Mouse (Mus musculus): Measurements from ENCODE around the gene Hoxa11.

GRCm38 (mm10) chr6:52259811-52260261 lies 14.2 kb upstream of the Hoxa11 start:
- TF ChIP-seq MAX (IDR thresholded peaks at IDR 0.05; ENCODE audit: low read depth) (no peak), MYOG (IDR thresholded peaks at IDR 0.05; ENCODE audit: control insufficient read depth in 1 of 3, insufficient read depth in 1 of 3, insufficient read length in 2 of 3, low read depth in 2 of 3) (no peak), POLR2A (IDR thresholded peaks at IDR 0.05; ENCODE audit: insufficient read length, low read depth) (no peak), SRF (IDR thresholded peaks at IDR 0.05; ENCODE audit: control insufficient read depth, insufficient read length, low read depth) (no peak), TCF12 (IDR thresholded peaks at IDR 0.05; ENCODE audit: insufficient read depth, poor library complexity, severe bottlenecking) (no peak), MYOD1 (IDR thresholded peaks at IDR 0.05; ENCODE audit: control insufficient read depth in 1 of 3, insufficient read length in 2 of 3, low read depth in 2 of 3) (peak in 1 of 3 experiments; percentile 1), E2F4 (IDR thresholded peaks at IDR 0.05; ENCODE audit: insufficient read depth) (no peak), POLR2AphosphoS2 (IDR thresholded peaks at IDR 0.05; ENCODE audit: insufficient read length, low read depth) (no peak), CEBPB (IDR thresholded peaks at IDR 0.05; ENCODE audit: insufficient read depth, poor library complexity, severe bottlenecking) (no peak), USF1 (IDR thresholded peaks at IDR 0.05; ENCODE audit: low read depth) (no peak)

All from myocyte (in vitro differentiated cells).